Mouse (Mus musculus) heart, postnatal 4 days (tissue): ENCODE measurements at regions not wholly inside any gene's neighbourhood (a gene's known extent, or its start where the extent isn't known, plus 50 kb on each side); places are given as distances from the start of the nearest gene placed in this dataset.
A peak's percentile ranks its signal among the peaks of the same experiment; 100 is the strongest.

Experiments used
- DNase-seq: peaks from one replicate; pipeline ENCODE4 v3.0.0; 2021

DNA sequence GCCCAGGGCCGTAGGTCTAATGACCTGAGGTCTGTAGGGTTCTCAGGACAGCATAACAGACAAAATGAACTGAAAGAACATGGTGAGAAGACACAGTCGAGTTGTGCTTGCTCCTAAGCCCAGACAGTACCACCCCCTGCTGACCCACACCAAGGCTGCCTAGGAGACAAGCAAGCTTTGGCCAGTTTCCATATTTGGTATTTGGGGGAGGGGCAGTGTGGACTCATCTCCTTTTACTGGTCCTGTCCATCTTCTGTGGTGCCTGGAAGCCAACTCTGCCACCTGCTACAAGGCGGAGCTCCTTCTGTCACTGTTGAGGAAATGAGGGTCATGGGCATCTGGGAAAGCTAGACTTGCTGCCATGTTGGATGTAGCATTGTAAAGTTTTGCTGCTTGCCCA, 68.9 kb downstream of the Tex29 start:
- no peak for DNase-seq

DNA sequence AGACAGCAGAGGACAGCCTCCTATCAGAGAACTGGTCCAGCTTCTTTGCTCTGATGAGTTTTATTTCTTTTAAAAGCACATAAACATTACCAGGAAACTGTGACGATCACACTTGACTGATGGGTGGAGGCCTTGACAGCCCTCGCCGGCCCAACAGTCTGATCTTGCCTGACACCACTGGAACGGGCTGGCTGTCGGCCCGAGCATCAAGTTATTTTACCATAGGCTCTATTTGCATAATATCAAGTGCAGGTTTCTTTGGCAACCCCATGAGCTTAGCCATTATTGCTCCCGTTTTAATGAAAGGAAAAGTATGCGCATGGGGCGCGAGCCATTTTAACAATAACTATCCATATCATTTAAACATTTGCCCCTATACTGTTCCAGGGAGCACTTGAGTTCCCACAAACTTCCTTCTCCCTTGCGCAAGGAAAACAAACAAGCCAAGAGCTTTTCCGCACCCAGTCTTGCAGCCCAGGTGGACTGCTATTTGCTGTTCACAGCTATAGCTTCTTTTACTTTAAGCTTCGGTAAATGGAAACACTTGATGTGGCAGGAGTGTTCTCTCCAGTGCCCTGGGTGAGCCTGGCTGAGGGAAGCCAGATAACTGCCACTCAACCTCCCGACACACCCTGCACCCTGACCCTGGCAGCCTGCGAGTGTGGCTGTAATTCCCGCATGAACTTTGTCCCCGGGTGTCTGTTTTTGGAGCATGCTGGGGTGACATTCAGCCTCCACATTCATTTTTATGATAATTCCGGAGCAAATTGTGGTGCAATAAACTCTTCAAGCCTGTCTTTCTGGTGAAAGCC, 71.6 kb downstream of the Tex29 start:
- no peak for DNase-seq

DNA sequence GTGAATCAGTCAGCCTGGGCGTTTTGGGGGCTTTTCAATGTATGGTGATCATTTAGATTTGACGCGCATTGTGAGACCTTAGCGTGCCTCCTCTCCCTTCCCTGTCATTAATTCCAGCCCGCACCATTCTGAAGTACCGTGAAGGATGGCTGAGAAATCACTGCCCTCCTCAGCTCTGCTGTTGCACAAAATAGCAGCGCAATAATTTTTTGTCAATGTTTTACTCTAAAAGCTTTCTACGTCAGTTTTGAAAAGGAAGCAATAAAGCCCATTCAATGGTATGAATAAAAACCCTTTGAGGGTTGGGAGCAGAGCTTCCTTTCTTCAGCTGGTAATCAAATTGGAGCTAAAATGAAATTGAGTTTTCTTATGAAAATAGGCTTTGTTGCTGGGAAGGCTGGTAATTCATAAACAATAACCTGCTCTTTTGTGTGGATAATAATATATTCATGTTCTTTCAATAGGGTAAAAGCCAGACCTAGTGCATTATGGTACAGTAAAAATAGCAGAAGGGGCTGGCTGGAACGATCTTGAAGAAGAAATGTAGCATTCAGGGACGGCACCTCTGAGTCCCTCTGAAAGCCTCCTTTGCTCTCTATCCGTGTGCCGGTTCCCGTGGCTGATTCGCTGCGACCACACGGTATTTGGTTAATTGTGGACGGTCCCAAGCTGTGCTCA, 72.3 kb downstream of the Tex29 start:
- DNase-seq, result no peak

DNA sequence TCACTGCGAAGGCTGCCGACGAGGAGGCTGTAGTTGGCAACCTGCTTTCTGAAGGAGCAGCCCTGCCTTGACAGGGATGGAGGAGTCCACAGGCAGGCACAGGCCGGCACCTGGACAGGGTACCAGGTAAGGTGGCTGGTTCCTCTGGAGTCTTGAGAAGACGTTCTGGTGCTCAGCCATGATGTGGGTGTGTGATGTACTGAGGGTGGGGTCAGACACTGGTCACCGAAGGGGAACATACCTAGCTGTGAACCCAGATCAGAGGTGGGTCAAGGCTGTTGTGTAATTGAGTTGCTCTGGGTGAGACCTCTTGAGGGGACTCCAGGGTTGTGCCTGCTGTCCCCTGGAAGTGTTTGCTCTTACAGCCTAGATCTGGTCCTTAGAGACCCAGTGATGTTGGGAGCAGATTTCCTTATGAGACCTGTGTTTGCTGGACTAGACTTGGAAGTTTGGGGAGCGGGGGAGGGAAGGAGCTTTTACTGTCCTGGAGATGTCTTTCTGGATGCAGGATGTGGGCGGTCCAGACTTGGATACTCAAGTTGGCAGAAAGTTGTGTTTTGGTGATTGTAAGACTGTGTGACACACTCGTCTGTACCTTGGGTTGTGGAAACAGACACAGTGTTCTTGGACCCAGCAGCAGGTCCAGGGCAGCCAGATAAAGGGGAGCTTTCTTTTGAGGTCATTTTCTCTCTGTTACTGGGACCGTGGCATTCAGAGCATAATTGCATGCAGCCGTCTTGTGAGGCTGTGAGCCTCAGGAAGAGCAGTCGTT, 73.0 kb downstream of the Tex29 start:
- no peak for DNase-seq

DNA sequence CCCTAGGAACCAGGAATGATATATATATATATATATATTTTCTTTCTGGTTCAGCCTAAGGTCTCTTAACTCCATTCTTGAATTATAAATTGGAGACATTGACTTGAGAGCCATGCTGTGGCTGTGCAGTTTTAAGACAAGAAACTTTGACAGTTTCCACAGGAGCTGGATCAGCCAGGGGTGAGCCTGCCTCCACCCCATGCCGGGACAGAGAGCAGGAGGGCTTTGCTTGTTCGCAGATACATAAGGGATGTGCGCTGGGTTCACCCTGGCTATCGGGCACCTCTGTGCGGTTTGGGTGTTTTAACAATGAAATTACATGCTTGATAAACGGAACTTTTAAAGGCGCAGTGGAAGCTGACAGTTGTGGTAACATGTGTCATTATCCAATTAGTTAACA, 73.9 kb downstream of the Tex29 start:
- no peak for DNase-seq

DNA sequence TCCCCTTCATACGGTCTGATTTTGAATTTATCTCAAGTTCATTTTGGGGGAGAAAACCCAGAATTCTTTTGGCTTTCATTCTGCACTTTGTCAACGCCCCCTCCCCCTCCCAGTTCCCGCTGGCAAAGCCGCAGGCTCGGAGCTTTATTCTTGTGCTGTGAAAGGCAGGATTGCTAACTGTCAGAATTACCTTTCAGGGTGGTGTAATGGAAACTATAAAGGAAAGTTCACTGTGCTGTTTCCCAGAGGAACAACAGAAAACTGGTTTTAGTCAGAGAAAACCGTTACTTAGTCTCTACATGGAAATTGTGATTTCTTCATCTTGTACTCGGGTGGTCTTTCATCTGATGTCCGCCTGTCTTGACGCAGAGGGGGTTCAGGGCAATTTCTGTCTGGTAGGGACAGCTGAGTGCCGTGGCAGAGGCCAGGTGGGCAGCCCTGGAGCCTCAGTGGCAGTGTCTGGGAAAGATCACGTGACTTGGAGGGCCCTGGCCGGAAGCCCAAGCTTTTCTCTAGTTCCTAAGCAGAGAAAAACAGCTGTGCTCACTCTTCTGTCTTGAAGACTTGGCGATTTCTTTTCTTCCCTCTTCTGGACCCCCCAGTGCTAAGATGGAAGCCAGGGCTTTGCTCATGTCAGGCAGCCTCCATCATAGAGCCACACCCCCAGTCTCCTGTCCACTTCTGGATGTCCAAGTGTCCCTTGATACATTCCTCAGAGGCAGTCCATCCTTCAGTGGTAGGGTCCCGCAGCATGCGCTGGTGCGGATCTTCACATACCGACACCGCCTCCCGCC, 74.6 kb downstream of the Tex29 start:
- DNase-seq, result peak; percentile 43

DNA sequence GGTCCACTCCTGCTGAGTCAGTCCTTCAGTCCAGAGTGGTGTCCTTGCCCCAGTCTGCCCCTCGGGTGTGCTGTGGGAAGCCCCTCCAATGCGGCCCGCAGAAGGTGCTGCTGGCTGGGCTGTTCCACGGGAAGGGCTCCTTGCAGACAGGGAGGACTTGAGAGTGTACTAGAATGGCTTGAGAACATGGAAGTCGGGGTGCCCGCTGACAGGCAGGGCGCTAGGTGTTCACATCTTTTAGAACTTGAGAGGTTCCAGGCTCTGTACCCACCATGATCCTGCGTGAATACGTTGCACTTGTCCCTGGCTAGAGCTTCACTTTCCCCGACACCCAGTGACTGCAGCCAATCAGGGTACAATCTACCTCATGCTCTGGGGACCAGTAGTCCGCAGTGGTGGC, 75.4 kb downstream of the Tex29 start:
- DNase-seq, result no peak

DNA sequence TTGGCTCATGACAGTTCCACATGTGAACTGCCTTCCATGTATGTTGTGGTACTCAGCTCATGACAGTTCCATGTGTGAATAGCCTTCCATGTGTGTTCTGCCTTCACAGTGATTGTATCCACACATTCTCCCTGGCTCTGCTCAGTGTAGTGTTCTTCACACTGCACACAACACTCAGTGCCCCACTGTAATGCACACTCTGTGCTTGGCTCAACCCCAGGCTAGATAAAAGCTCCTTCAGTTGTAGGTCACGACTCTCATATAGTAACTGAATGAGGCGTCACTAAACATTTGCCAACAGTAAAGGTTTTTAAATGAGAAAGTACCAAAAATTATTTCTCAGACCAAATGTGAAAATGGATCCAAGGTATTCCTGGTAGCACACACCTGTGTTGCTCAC, 79.6 kb downstream of the Tex29 start:
- DNase-seq, result no peak

DNA sequence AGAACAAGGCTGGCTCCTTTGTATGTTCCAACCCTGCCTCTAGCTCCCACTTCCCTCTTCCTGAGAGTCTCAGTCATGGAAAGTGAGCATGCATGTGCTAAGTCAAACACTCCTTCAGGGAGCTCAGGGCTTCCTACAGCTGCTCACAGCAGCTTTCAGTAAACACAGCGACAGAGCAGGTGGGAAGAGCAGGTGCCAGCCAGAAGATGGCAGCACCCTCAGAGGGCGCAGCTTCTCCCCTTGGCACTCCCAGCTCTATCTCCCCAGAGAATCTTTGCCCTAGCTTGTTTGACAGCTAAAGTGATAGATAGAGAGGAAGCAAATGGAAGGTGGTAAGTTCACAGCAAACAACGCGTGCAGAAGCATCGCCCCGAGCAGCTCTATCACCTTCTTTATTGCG, 82.8 kb downstream of the Tex29 start:
- no peak for DNase-seq

DNA sequence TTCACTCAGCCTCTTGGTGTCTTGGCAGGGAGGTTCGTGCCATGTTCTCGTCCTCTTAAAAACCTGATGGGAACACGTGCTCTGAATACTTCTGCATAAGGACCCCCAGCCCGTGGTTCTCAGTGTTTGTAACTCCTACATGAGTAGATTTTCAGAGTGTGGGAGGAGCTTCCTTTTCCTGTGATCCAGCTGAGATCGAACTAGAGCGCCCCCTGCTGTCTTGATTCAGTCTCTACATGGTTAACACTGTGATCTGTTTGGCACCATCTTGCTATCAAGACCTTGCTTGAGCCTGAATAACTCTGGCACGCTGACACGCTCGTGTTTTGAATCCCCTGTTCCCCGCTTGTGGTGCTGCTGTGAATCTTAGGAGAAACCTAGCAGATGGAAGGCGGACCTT, 83.9 kb downstream of the Tex29 start:
- peak; percentile 81 for DNase-seq

DNA sequence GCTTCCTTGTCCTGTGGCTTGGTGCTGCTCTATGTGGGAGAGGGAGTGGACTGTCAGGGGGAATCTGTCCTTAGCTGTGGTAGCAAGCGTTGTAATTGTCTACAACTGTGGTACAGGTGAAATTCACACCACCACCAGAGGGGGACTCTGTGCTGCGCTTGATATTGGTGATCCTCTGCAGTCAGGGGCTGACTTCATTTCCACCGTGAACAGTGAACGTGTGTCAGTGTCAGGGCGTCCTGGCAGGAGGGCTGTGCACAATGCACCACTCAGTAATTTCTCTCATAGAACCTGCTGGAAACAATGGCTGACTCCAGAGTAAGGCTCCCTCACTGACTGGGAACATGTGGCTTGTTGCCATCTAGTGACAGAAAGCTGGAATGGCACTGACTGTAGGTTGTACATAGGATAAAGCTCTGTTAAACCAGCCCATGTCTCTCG, 102.6 kb downstream of the Tex29 start:
- peak; percentile 65 for DNase-seq

DNA sequence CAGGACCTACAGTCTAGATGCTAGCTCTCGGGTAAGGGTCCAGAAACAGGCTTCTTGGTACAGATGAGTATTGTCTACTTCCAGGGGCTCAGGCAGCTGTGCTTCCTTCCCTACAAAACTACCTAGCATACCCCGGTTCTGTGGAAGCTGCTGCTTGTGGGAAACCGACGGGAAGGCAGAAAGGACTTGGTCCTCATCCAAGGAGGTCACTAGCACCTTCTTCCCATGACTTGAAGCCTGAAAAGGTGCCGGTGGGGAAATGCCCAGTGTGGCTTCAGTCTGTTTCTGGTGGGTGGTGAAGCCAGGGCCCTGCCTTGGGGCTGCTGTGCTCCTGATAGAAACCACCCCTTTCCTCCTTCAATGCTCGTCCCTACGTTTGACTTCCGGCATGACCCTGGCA, 107.5 kb downstream of the Tex29 start:
- no peak for DNase-seq

DNA sequence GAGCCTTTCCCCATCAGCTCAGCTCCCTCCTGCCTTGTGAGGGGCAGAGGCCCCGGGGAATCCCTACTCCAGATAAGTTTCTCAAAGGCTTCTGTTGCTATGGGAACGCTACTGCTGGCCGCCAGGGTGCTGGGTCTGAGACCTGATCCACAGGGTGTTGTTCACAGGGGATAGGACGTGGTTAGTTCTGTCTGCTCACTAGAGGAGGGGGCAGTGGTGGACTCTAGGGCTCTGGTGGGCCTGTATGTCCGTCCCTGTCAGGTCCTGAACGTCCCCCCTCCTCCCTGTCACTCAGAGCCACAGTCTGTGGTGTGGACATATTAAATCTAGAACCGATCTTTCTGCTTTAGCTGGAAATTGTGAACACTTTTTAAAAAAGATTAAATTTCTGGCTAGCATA, 116.0 kb downstream of the Tex29 start:
- no peak for DNase-seq

DNA sequence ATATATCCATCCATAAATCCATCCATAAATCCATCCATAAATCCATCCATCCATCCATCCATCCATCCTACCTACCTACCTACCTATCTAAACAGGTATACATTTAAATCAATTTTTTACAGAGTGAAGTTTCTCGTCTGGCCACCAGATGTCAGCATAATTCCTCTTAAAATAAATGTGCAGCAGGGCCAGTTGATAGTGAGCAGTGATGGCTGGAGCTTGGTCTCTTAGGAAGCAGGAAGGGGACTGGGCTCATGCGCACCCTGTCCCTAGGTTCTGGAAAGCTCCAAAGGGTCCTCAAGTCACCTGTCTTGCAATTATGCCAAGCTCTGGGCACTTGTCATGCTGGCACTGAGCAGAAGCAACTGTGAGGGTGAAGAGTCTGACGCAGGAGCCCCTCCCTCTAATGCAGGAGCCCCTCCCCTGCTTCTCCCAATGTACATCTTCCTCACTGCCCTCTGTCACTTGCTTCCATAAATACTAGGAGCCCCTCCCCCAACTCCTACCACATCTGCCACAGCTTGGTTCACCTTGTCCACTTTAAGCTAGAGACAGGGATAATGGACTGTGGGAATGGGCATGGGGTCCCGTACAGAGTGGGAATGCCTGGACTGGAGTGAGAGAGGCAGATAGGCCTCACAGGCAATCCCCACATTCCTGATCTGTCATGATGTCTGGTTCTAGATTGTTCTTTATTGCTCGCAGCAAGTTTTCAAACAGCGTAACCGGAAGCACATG, 116.9 kb downstream of the Tex29 start:
- DNase-seq, result peak; percentile 25

DNA sequence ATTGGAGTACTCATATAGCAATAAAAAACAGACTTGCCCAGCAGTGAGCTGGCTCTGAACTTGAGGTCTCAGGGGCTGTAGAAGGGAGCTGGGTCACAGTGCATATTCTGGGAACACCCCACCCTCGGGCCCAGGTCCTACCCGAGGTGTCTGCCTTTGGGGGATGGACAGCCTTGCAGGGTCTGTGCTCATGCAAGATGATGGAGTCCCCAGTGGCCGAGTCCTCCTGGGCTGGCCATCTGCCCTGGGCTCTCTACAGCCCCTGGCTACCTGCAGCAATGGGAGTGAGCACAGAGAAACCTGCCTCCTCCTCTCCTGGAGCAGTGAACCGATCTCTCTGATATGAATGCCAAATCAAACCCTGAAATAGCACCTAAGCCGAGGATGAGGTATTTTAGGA, 117.9 kb downstream of the Tex29 start:
- no peak for DNase-seq

DNA sequence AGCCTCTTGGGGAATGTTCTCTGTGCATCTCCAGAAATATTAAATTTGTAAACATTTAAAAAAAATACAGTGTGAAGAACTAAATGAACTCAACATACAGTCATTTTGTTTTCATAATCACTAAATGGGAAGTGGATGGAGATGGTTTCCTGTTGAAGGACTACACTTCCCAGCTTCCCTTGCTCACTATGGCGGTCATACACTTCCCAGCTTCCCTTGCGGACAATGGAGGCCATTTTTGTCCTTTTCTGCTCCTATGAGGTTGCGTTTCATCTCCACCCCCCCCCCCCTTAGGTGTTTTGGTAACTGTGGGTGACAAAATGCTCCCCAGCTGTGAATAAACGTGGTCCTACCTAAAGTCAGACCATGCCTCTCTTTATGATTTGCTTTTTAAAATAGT, 119.2 kb downstream of the Tex29 start:
- DNase-seq, result no peak

DNA sequence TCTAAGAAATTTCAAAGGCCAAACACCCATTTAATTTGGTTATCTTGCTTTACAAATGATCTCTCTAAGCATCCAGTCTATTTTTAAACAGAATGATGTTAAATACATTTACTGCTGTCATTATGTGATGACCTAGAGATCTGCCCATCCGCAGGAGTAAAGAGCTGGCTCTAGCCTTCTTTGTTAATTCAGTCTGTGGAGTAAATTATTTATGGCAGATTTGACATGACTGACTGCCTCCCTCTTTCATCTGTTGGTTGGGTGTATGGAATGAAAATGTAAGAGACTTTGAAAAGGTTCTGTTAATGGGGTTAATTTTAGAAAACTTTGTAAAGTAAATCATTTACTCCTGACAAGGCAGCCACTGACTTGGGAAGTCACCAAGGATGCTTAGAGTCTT, 123.3 kb downstream of the Tex29 start:
- DNase-seq, result no peak

DNA sequence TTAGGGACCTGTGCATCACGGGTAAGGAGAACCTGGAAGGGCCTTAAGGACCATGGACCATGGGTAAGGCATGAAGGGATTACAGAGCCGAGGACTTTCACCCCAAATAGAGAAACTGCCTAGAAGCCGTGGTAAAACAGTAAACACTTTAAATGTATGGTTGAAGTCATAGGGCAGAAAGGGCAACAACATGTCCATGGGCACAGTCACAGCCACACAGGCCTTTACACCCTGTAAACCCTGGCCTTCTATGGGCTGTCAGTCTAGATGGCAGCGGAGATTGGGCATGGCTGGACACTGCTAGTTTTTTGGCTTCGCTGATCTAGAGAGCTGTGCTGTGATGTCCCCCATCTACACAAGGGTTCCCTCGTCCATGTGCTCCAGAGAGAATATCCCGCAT, 127.4 kb downstream of the Tex29 start:
- no peak for DNase-seq

DNA sequence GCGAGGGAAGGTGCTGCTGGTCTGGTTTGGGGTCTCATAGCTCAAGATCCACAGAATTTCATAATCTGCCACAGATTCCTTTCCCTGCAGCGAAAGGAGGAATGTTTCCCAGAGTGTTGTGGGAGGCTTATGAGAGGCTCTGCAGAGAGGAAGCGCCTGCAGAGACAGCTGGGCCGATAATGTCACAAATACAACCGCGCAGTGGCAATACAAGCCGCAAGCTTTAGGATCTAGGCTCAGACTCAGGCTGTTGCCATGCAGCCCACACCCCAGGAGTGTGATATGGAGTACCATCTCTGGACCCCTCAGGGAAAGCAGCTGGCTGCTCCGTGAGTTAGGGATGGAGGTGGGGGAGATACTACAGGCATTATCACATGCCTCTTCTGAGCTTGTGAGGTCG, 130.2 kb downstream of the Tex29 start:
- DNase-seq, result no peak

DNA sequence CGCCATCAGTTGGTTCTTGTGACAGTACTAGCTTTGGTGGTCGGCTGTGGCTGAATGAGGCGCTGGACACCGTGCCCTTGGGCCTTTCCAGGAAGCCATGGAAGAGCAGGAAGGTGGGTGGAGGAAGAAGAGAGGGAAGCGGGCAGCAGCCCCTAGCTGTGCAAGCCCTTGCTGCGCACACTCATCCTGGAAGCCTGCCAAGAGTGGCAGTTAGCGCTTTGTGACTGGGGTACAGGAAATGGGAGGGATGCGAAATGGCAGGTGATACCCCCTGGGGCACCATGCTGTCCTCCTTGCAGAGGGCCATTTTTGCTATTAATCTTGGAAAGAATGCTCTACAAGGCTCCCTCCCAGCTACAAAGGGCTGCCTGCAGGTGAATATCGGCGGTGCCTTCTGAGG, 133.2 kb downstream of the Tex29 start:
- DNase-seq, result no peak

DNA sequence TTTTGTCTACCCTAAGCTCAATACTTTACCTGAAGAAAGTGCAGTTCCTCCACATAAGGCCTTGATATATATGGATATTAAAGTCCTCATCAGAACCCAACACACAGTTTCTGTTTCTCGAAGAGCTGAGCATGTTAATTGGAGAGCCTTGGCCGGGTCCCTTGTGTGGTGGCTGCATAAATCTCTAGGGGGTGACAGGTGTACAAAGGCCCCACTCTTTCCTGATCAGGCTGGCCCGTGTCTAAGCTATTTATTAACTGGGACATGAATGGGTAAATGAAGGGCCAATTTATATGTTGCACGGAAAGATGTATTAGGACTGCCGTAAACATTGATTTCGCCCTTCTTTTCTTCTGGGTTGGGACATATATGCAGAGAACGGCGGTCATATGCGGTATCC, 136.8 kb downstream of the Tex29 start:
- DNase-seq, result no peak

DNA sequence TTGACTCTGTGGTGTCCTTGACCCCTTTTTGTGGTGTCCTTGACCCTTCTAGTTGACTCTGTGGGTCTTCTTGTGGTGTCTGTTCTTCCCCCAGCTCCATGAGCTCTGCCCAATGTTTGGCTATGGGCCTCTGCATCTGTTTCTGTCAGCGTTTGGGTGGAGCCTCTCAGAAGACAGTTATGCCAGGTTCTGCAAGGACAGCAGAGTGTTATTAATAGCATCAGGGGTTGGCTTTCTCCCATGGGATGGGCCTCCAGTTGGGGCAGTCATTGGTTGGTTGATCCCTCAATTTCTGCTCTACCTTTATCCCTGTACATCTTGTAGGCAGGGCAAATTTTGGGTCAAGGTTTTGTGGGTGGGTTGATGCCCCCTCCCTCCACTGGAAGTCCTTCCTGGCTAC, 138.8 kb downstream of the Tex29 start:
- DNase-seq, result peak; percentile 38
